Mouse (Mus musculus) frontal cortex, adult 2 months (tissue): ENCODE results near the gene Robo1. TPM values are rescaled to one million over a fixed set of nuclear protein-coding genes. Genes with fewer than 3 reads are reported as not detected.

ENCODE experiments used
- DNase-seq, 2 experiments: peaks; one replicate each; pipeline ENCODE4 v3.0.0; 2022; ENCODE audit warnings: low spot score in 1 of 2; ENCODE audit errors: extremely low spot score in 1 of 2
- polyA plus RNA-seq: library from polyadenylated mRNA; depleted of rRNA; stranded (reverse); fragments of >200 nt; gene quantifications from 2 replicates; pipeline ENCODE4 v1.2.3, GENCODE M21; 2012

Robo1 gene
- polyA plus RNA-seq, 1 experiment, result 15.1 TPM

- no peak for DNase-seq
Observed at GRCm38 (mm10) chr16:72798405-72798949, 490.4 kb downstream of the Robo1 start.

DNA sequence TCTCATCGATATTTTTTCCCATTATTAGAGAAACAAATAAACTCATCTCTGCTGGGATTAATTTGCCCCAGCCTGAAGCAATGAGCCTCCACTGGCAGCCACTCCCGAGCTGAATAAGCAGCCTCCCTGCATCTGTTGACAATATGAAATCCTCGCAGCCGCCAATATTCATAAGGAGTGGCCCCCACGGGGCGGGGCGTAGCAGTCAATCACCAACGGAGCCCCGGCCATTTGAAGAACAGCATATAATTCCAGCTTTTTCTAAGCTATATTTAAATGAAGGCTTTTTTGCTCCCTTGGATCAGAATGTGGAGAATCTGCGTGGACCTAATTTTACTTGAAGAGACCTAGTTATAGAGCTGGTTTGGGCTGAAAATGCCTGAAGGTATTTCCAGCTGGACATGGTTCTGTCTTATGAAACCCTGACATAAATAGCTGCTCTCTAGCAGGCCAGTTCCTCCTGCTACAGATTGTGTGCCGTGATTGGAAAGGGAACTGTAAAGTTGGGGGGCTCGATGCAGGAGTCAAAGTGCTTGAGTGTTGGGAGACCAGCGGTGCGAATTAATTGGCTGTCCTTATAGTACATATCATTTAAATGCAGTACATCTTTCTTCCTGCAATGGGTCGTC is 492.1 kb downstream of the Robo1 start:
- peak; percentile 21 to 28 for DNase-seq

DNA sequence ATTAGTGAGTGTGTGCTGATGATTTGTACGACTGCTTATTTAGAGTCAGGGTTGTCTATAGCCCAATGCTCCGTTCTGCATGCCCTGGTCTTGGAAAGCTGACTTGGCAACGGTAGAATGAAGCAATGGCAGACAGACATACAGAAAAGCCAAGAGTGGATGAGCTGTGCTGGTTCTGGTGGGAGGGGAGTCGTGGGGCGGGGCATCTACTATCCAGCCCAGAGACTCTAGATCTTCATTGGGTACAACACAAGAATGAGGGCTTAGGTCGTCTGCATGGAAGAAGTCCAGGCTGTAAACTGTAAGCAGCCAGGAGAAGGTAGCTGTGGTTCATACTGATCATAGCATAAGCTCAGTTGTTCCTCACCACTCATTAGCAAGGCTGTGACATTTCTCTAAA is 492.7 kb downstream of the Robo1 start:
- peak in 1 of 2 experiments; percentile 8 for DNase-seq

GRCm38 (mm10) chr16:72808351-72808750 is 500.2 kb downstream of the Robo1 start:
- DNase-seq, result no peak

GRCm38 (mm10) chr16:72810942-72811341 is 502.8 kb downstream of the Robo1 start:
- no peak for DNase-seq

- peak in 1 of 2 experiments; percentile 25 for DNase-seq
Observed at GRCm38 (mm10) chr16:72811494-72811893, 503.4 kb downstream of the Robo1 start.

DNA sequence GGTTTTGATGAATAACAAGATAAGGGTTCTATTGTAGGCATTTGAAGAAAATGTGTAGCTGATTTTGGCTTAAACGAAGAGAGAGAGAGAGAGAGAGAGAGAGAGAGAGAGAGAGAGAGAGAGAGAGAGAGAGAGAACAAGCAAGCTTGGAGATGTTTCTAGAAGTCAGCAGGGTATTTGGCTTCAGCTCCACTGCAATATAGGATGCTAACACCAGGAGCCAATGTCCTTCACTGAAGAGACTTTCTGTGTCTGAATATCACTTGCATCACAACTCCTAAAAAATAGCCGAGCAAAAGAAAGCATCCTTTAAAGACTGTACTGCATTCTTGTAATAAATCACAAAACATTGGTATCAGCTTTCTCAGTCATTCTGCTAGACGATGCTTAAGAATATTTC is 503.8 kb downstream of the Robo1 start:
- no peak for DNase-seq

GRCm38 (mm10) chr16:72828381-72828780 is 520.3 kb downstream of the Robo1 start:
- no peak for DNase-seq

DNA sequence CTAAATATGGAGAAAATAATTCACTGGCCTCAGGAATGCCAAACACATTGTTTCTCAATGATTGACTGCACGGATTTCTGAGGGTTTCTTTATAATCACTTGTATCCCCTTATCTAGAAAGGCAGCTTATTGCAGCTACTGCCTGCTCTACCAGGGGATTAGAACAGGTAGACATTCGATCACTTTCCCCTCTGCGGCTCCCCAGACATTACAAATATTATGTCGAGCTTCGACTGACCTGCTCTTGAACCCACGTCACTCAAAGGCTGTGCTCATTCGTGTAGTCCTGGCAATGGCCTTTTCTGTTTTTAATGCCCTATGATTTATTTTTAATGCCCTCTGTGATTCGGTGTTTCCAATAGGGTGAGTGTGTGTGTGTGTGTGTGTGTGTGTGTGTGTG is 521.4 kb downstream of the Robo1 start:
- DNase-seq, result no peak

- DNase-seq, result no peak
Observed at GRCm38 (mm10) chr16:72830394-72831056, 522.4 kb downstream of the Robo1 start.

GRCm38 (mm10) chr16:72834266-72834665 is 526.2 kb downstream of the Robo1 start:
- DNase-seq, result no peak

DNA sequence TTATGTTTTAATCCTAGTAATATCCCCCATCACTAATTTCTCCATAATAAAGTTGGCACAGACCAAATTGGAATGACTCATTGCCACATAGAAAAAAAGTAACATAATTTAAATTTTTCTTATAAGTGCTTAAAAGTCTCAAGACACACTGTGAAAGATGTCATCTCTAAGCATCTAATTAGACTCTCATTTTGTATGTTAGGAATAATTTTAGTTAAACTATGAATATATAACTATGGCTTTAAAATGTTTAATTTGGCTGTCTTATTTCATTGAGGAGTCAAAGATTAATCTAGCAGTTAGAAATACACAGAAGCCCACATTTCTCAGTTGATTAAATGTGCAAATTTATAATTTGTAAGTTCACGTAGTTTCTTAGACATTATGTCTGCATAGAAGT is 530.9 kb downstream of the Robo1 start:
- no peak for DNase-seq

DNA sequence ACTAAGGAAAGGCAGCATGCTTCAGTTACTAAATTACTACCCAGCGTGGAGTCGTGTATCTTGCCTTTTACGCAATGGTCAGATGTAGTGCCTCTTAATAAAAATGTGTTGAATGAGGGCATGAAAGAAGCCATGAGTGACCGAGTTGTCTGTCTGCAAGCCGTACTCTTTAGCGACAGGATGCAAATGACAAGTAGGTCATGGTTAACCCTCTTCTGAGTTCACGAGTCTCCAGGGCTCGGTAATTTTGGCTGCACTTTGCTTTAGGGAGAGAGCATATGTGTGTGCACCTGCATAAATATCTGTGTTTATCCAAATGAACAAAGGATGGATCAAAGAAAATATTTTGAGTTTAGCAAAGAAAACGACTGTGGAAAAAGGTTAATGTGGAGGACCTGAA is 533.0 kb downstream of the Robo1 start:
- DNase-seq, result no peak

GRCm38 (mm10) chr16:72854101-72854500 is 546.0 kb downstream of the Robo1 start:
- peak; percentile 30 to 70 for DNase-seq

GRCm38 (mm10) chr16:72854809-72855503 is 546.9 kb downstream of the Robo1 start:
- no peak for DNase-seq

GRCm38 (mm10) chr16:72861707-72862277 is 553.7 kb downstream of the Robo1 start:
- DNase-seq, result no peak

- no peak for DNase-seq
Observed at GRCm38 (mm10) chr16:72866011-72866410, 557.9 kb downstream of the Robo1 start.

- DNase-seq, result no peak
Observed at GRCm38 (mm10) chr16:72874934-72875732, 567.0 kb downstream of the Robo1 start.

- DNase-seq, result peak in 1 of 2 experiments; percentile 7
Observed at GRCm38 (mm10) chr16:72888108-72888507, 580.0 kb downstream of the Robo1 start.

DNA sequence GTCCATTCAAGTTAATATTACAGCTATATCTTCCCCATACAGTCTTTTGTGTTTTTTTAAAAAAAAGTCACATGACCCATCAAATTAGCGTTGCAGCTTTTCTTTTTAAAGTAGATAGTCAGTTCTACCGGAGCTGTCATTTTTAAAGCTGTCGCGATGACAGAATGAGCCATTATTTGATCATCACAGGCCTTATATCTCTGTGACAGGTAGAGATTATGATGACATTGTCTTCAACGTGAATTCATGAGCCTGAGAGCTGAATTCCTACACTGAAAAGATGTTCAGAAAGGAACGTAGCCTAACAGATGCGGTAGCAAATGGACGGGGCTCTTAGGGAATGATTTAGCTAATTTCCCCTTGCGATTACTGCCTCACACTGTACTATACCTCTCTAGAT is 581.3 kb downstream of the Robo1 start:
- DNase-seq, result no peak
